Mouse (Mus musculus) embryonic facial prominence, embryonic 14.5 days (tissue): ENCODE data around the gene Fkbp1b. TPM values are rescaled to one million over a fixed set of nuclear protein-coding genes. Genes with fewer than 3 reads are reported as not detected.

Source experiments
- ATAC-seq: fragments of 200-750 bp; cut with Nextera tagmentation; 2 replicates; pipeline ENCODE4 v1.8.0; 2017; ENCODE audit warnings: low read depth, moderate number of reproducible peaks, moderate TSS enrichment
- DNase-seq: peaks from one replicate; pipeline ENCODE4 v3.0.0-alpha.2; 2015; ENCODE audit warnings: low spot score
- H3K27ac ChIP-seq: fragments of 300-500 bp; sonication (generic); replicated peaks from 2 replicates; pipeline ENCODE4 v1.5.1; 2014; ENCODE audit warnings: low read depth, mild to moderate bottlenecking, low read length, moderate library complexity
- H3K27me3 ChIP-seq: fragments of 300-500 bp; sonication (generic); replicated peaks from 2 replicates; pipeline ENCODE4 v1.6.1; 2014; ENCODE audit warnings: low read length; ENCODE audit not compliant: control insufficient read depth, insufficient read depth
- H3K36me3 ChIP-seq: fragments of 300-500 bp; sonication (generic); 2 replicates; pipeline ENCODE4 v1.6.1; 2014; ENCODE audit warnings: low read length, mixed read lengths; ENCODE audit not compliant: control insufficient read depth, insufficient read depth
- H3K4me1 ChIP-seq: fragments of 300-500 bp; sonication (generic); 2 replicates; pipeline ENCODE4 v1.6.1; 2014; ENCODE audit warnings: antibody characterized with exemption, low read length; ENCODE audit not compliant: control insufficient read depth, insufficient read depth
- H3K4me2 ChIP-seq: fragments of 300-500 bp; sonication (generic); 2 replicates; pipeline ENCODE4 v1.6.1; 2014; ENCODE audit warnings: low read depth, mild to moderate bottlenecking, low read length, moderate library complexity, mixed read lengths
- H3K4me3 ChIP-seq: fragments of 300-500 bp; sonication (generic); 2 replicates; pipeline ENCODE4 v1.5.1; 2014; ENCODE audit warnings: low read depth, mild to moderate bottlenecking, low read length
- H3K9ac ChIP-seq: fragments of 300-500 bp; sonication (generic); 2 replicates; pipeline ENCODE4 v1.6.1; 2014; ENCODE audit warnings: low read depth, mild to moderate bottlenecking, low read length, moderate library complexity, mixed read lengths
- H3K9me3 ChIP-seq: fragments of 300-500 bp; sonication (generic); 2 replicates; pipeline ENCODE4 v1.6.1; 2016; ENCODE audit warnings: low read length; ENCODE audit not compliant: control insufficient read depth
- WGBS: fragments of 180-500 bp; shearing (Covaris S2); extraction: QIAGEN DNeasy Blood & Tissue Kit; methylation state at CpG from one replicate; pipeline ENCODE4 v1.1.7; 2014; 5-methylcytosine and 5-hydroxymethylcytosine counted together
- polyA plus RNA-seq: library from polyadenylated mRNA; unstranded; fragments of >200 nt; fragmentation: Nextera tagmentation; extraction: Ambion mirVana; gene quantifications from 2 replicates; pipeline ENCODE4 v1.2.1, GENCODE M21; 2014

The Fkbp1b gene
- polyA plus RNA-seq, 1 experiment from 2014 or later = 33.4 TPM

DNA sequence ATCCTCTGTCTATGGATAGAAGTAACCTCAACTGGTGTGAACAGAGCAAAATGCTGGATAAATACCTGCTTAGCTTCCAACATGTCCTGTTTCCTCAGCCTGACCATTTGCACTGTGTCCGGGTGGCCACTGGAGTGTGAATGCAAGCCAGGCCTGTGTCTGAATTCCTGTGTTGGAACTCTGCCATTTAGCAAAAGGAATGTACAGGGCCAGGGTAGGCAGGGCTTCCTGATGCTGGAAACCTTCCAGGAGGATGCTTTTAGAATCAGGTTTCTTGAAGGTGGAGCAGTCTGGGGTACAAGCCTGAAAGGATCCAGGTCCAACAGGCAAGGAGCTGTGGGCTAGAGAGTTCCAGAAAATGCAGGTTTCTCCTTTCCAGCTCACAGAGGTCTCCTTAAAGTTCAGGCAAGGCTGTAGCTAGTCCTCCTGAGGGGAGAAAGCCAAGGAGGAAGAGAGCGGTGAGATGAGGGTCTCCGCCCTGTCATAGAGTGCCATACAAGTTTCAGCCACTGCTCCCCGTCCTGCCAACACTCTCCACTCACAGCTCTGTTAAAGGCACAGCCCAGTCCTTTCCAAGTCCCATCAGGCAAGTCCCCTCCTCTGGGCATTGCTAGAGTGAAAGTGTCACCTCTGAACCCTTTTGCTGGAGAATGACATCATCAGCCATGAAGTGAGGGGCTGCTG lies 22.4 kb upstream of the Fkbp1b start:
- ATAC-seq = peak; percentile 79
- Histone ChIP-seq H3K36me3 (no peaks in the 10 kb centered on the region), H3K4me2 (no peak overlapping the region), H3K9ac (0 out of 2 replicates have a peak overlapping the region, but pooled peaks have one; percentile 11), H3K27ac (peak overlapping the region; percentile 61), H3K9me3 (no peaks in the 10 kb centered on the region), H3K4me3 (no peak overlapping the region), H3K27me3 (no peaks in the 10 kb centered on the region), H3K4me1 (peaks cover 13% of the 10 kb centered on the region)
- peak; percentile 89 for DNase-seq
- 41% methylated on average over 4 of the region's 4 CpGs for WGBS

DNA sequence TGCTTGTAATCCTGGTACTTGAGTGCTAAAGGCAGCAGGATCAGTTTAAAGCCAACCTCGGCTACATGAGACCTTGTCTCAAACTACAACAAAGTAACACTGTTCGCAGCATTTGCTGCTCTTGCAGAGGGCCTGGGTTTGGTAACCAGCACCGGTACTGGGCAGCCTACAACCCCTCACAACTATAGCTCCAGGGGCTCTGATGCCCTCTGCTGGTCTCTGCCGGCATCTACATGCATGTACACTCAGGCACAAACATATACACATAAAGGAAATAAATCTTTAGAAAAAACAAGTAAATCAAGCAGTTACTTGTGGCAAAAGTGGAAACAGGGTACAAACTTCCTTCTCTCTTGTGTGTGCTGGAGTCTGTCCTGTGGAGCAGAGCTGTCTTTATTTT lies 21.3 kb upstream of the Fkbp1b start:
- DNase-seq = no peak
- 94% methylated on average over 4 of the region's 4 CpGs for WGBS

DNA sequence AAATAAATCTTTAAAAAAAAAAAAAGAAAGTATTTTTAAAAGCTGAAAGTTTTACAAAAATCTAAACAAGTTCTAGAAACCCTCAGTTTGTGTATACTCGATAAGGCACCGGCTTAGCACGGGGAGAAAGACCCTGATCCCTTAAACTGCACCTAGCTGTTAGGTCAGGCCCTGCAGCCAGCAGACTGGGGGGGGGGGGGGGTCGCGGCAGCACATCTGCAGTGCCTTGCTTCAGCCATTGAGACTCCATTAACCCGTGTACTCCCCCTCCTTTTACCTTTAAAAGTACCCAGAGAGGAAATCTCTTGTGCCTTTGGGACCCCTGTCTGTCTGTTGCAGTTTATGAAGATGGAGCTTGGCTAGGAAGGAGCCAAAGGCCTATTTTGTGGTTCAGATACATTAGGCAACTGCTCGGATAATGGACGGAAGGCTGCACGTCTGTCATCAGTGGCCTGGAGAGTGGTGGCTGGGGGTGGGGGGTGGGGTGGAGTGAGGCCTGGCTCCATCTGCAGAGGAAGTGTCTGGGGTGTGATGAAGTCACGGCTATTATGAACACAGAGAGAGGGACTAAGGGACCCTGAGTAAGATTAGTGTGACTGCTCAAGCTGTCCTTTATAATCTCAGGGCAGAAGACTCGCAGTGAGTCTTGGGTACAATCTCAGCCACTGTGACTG lies 18.0 kb upstream of the Fkbp1b start:
- Histone ChIP-seq H3K4me3 (no peak overlapping the region), H3K27me3 (no peaks in the 10 kb centered on the region), H3K9me3 (no peaks in the 10 kb centered on the region), H3K9ac (no peak overlapping the region), H3K27ac (no peak overlapping the region), H3K4me1 (peaks cover 11% of the 10 kb centered on the region), H3K36me3 (peaks cover 30% of the 10 kb centered on the region), H3K4me2 (no peak overlapping the region)
- DNase-seq (peak; percentile 24), ATAC-seq (peak; percentile 21; the same call in 1 of the 2 replicates)
- WGBS = 34% methylated on average over 11 of the region's 11 CpGs

More for the DNA sequence above, 21.3 kb upstream of the Fkbp1b start:
- Histone ChIP-seq H3K4me3 (no peak overlapping the region), H3K4me2 (no peak overlapping the region), H3K4me1 (peaks cover 13% of the 10 kb centered on the region), H3K36me3 (peaks cover 4% of the 10 kb centered on the region; the same call in 1 of the 2 replicates), H3K27me3 (no peaks in the 10 kb centered on the region), H3K9ac (no peak overlapping the region), H3K27ac (no peak overlapping the region), H3K9me3 (no peaks in the 10 kb centered on the region)
- ATAC-seq = no peak

DNA sequence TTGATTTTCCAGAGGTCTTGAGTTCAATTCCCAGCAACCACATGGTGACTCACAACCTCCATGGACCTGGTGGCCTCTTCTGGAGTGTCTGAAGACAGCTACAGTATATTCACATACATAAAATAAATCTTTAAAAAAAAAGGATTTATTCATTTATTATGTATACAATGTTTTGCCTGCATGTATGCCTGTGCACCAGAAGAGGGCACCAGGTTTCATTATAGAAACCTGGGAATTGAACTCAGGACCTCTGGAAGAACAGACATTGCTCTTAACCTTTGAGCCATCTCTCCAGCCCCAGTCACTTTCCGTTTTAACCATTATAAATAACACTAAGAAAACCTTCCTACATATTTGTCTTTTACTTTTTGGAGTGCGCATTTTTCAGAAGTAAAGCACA lies 15.4 kb upstream of the Fkbp1b start:
- WGBS = 94% methylated on average over 2 of the region's 2 CpGs
- Histone ChIP-seq H3K27me3 (no peaks in the 10 kb centered on the region), H3K9me3 (no peaks in the 10 kb centered on the region)

DNA sequence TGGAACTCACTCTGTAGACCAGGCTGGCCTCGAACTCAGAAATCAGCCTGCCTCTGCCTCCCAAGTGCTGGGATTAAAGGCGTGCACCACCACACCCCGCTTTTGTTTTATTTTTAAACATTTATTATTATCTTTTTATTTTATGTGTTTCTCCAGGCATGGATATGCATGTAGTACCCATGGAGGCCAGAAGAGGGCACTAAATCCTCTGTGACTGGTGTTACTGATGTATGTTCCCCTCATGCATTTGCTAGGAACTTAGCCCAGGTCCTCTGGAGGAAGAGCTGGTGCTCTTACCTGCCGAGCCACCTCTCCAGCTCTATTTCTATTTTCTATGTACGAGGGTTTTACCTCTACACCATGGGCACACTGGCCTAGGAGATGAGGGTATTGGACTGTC lies 14.8 kb upstream of the Fkbp1b start:
- H3K36me3 ChIP-seq = peaks cover 45% of the 10 kb centered on the region
- H3K9ac ChIP-seq = no peak overlapping the region
- no peak overlapping the region for H3K4me2 ChIP-seq
- no peak overlapping the region for H3K27ac ChIP-seq
- 95% methylated on average over 5 of the region's 5 CpGs for WGBS
- ATAC-seq (no peak), DNase-seq (no peak)
- no peak overlapping the region for H3K4me3 ChIP-seq
- no peaks in the 10 kb centered on the region for H3K9me3 ChIP-seq
- no peaks in the 10 kb centered on the region for H3K4me1 ChIP-seq
- no peaks in the 10 kb centered on the region for H3K27me3 ChIP-seq

More for the DNA sequence above, 15.4 kb upstream of the Fkbp1b start:
- Histone ChIP-seq H3K4me2 (no peak overlapping the region), H3K36me3 (peaks cover 42% of the 10 kb centered on the region), H3K4me1 (no peaks in the 10 kb centered on the region), H3K9ac (no peak overlapping the region), H3K4me3 (no peak overlapping the region), H3K27ac (no peak overlapping the region)
- ATAC-seq (no peak), DNase-seq (no peak)

GRCm38 (mm10) chr12:4843741-4844140 lies 2.4 kb upstream of the Fkbp1b start:
- Histone ChIP-seq H3K4me2 (peak overlapping the region; percentile 61), H3K4me1 (peaks cover 5% of the 10 kb centered on the region; the same call in 1 of the 2 replicates), H3K9ac (peak overlapping the region; percentile 68), H3K27me3 (no peaks in the 10 kb centered on the region), H3K4me3 (peak overlapping the region; percentile 66), H3K36me3 (peaks cover under 1% of the 10 kb centered on the region; the same call in 1 of the 2 replicates), H3K9me3 (no peaks in the 10 kb centered on the region), H3K27ac (peak overlapping the region; percentile 69; the same call in 1 of the 2 replicates)
- WGBS = under 1% methylated on average over 12 of the region's 12 CpGs
- peak; percentile 63 for DNase-seq
- ATAC-seq = peak; percentile 51

- WGBS = under 1% methylated on average over 30 of the region's 30 CpGs
- ATAC-seq (peak; percentile 93), DNase-seq (peak; percentile 98)
- H3K9me3 ChIP-seq = no peaks in the 10 kb centered on the region
- H3K27me3 ChIP-seq = no peaks in the 10 kb centered on the region
- peak within 1 kb of the TSS; percentile 68 for H3K9ac ChIP-seq
- peak within 1 kb of the TSS; percentile 69; the same call in 1 of the 2 replicates for H3K27ac ChIP-seq
- peak within 1 kb of the TSS; percentile 66 for H3K4me3 ChIP-seq
- peaks cover 5% of the 10 kb centered on the region; the same call in 1 of the 2 replicates for H3K4me1 ChIP-seq
- H3K4me2 ChIP-seq = peak within 1 kb of the TSS; percentile 61
- no peaks in the 10 kb centered on the region for H3K36me3 ChIP-seq
Observed at GRCm38 (mm10) chr12:4842890-4843597, 1.7 kb upstream of the Fkbp1b start, which contains the start of gene Wdcp. Gene Wdcp (plus strand): TSS chr12:4843303.

- H3K27me3 ChIP-seq = no peaks in the 10 kb centered on the region
- peak overlapping the region; percentile 61; the same call in 1 of the 2 replicates for H3K4me2 ChIP-seq
- no peak overlapping the region for H3K27ac ChIP-seq
- WGBS = 91% methylated on average over 8 of the region's 8 CpGs
- H3K9ac ChIP-seq = no peak overlapping the region
- no peak overlapping the region for H3K4me3 ChIP-seq
- peaks cover 5% of the 10 kb centered on the region; the same call in 1 of the 2 replicates for H3K4me1 ChIP-seq
- no peaks in the 10 kb centered on the region for H3K36me3 ChIP-seq
- no peak for DNase-seq
- ATAC-seq = no peak
- no peaks in the 10 kb centered on the region for H3K9me3 ChIP-seq
Observed at GRCm38 (mm10) chr12:4842456-4842855, 1.1 kb upstream of the Fkbp1b start.
